Mouse (Mus musculus): ENCODE results near the gene Naa10. TPM values are rescaled to one million over a fixed set of nuclear protein-coding genes. Genes with fewer than 3 reads are reported as not detected.

The Naa10 gene
- 66.2 TPM for polyA plus RNA-seq (2014; fragmentation: Illumina TruSeq; extraction: RNeasy Lipid Tissue Mini Kit (QIAGEN cat#74804); ENCODE audit: low read depth, low replicate concordance)

DNA sequence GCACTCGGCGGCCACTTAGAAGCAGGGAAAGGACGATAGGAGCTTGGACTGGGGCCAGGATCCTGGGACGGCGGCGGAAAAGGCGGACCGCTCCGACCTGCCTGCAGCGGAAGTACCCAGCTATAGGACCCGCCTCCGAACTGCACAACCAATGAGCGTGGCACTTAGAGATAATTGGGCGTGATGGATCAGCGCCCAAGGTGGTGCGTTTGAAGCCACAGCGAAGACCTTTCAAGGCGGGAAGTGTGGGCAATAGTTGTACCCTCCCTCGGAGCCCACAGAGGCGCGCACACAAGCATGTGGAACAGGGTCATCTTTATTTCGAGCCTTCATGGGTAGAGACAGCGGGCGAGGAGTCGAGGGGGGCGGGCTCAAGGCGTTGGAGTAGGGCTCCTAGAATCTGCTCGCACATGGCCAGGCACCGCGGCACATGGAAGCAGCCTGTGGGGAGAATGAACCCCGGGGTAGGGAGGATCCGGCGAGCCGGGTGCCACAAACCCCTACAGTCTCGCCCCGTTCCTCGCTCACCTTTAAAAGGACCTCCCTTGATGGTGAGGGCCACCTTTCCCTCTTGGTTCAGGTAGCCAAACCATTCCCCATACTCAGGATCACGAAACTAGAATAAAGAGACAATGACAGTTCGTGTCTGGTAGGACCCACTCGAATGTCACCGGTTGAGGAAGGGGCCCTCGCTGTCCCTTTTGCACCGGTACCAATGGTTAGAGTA lies at the start of gene Naa10, which contains the start of gene Arhgap4:
Naa10 (minus strand) TSS at position 122 of the 727 bp plus-strand sequence.
Arhgap4 (minus strand) TSS at position 48 of the 727 bp plus-strand sequence.

DNA sequence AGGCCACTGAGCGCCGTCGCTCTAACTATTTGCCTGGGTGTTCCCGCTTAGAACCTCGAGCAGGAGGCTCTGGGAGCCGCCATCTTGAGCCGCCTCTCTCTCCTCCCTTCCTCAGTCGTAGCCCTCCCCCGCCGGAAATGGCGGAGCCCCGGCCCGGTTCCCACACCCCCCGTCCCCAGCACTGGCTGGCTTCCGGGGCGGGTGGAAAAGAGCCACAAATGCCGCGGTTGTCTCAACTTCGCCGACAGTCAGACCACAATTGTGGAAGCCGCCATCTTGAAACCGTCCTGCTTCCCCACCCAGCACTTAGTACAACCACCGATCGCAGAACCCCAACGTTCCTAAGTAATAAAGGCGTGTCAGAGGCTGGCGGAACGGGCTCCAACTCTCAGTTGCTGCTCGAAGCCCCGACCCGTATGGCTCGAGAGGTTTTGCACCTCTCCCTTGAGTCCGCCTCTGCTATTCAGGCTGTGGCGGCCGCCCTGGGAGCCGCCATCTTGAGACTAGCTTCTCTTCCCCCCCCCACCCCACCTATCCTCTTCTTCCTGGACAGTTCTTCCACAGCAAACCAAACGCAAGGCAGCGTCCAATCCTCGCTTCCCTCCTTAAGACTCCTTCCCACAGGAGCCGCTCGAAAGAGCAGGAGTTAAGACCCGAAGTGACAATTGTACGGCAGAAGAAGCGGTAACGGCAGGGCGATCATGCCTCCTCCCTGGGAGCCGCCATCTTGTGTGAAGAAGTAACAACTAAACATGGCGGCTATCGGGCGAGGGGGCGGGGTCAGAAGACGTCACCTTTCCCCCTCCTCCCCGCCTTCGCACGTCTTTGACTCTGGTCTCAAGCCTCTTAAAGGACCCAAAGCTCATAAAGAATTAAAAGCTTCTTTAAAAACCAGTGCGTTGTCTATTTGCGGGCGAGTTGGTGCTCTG lies 44.8 kb upstream of the Naa10 start, which contains the start of gene Hcfc1:
Hcfc1 (minus strand) TSS at position 110 of the 929 bp plus-strand sequence.

DNA sequence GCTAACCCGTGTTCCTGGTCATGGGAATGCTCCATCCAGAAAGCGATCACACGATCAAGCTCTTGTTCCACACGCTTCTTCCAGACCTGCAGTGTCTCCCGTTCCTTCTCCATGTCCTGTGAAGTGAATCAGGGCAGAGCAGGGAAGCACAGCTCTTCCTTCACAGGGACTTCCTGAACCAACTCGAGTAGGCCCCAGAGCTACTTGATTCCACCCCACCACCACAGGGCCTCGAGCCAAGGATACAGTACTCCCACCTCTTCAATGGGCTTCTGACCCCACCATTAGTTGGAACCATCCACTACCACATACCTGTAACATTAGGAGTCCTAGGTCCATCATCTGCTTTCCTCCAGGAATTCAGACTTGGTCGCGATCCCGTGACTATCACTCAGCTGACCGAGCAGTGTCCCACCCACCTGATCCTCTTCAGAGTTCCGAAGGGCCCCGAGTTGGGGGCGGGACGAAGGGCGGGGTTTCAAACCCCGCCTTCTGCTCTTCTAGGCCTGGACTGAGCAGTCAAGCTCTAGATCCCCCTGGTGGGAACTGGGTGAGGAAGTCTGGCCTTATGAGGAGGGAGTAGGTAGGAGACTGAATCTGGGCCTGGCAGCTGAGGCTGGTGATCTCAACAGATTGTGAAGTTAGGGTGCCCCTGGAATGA lies 8.8 kb upstream of the Naa10 start, which contains the start of gene Renbp:
Renbp (minus strand) TSS at position 449 of the 661 bp plus-strand sequence.

DNA sequence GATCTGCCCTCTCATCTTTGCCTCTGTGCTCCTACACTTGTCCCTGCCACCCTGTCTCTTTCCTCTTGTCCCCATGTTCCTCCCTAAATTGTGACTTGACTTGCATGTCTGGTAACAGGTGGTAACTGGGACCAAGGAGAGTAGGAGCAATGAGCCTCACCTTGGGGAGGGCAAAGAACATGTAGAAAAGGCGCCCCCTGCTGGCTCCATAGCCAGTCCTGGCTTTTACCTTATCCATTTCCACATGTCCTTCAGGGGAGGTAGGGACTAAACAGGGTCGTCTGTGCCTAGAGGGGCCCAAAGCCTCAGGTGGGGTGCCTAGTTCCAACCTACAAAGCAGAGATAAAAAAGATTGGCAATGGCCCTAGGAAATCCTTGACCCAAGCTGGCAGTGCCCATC lies 26.0 kb downstream of the Naa10 start, which contains the start of gene L1cam:
L1cam (minus strand) TSS at position 387 of the 400 bp plus-strand sequence.

GRCm38 (mm10) chrX:73891551-73892152 lies 30.1 kb downstream of the Naa10 start, which contains the start of gene Avpr2:
Gene Avpr2 (plus strand): TSS chrX:73892102.

Other genes with a start within 250 kb of the Naa10 start
- gene Slc6a8, start 248.8 kb downstream of the Naa10 start, polyA plus RNA-seq (2014; fragmentation: Illumina TruSeq; extraction: RNeasy Lipid Tissue Mini Kit (QIAGEN cat#74804); ENCODE audit: low read depth, low replicate concordance), result 174 TPM
- gene Bcap31, start 205.8 kb downstream of the Naa10 start, polyA plus RNA-seq (2014; fragmentation: Illumina TruSeq; extraction: RNeasy Lipid Tissue Mini Kit (QIAGEN cat#74804); ENCODE audit: low read depth, low replicate concordance), result 79.9 TPM
- gene Abcd1, start 205.3 kb downstream of the Naa10 start, polyA plus RNA-seq (2014; fragmentation: Illumina TruSeq; extraction: RNeasy Lipid Tissue Mini Kit (QIAGEN cat#74804); ENCODE audit: low read depth, low replicate concordance), result 23.0 TPM
- 3.2 TPM for gene Plxnb3, start 164.9 kb downstream of the Naa10 start, polyA plus RNA-seq (2014; fragmentation: Illumina TruSeq; extraction: RNeasy Lipid Tissue Mini Kit (QIAGEN cat#74804); ENCODE audit: low read depth, low replicate concordance)
- 40.2 TPM for gene Srpk3, start 147.5 kb downstream of the Naa10 start, polyA plus RNA-seq (2014; fragmentation: Illumina TruSeq; extraction: RNeasy Lipid Tissue Mini Kit (QIAGEN cat#74804); ENCODE audit: low read depth, low replicate concordance)
- gene Idh3g, start 135.0 kb downstream of the Naa10 start, polyA plus RNA-seq (2014; fragmentation: Illumina TruSeq; extraction: RNeasy Lipid Tissue Mini Kit (QIAGEN cat#74804); ENCODE audit: low read depth, low replicate concordance), result 838 TPM
- gene Ssr4, start 134.9 kb downstream of the Naa10 start, polyA plus RNA-seq (2014; fragmentation: Illumina TruSeq; extraction: RNeasy Lipid Tissue Mini Kit (QIAGEN cat#74804); ENCODE audit: low read depth, low replicate concordance), result 99.4 TPM
- 1.2 TPM for gene Pdzd4, start 97.0 kb downstream of the Naa10 start, polyA plus RNA-seq (2014; fragmentation: Illumina TruSeq; extraction: RNeasy Lipid Tissue Mini Kit (QIAGEN cat#74804); ENCODE audit: low read depth, low replicate concordance)
- not detected for gene Avpr2, start 29.8 kb downstream of the Naa10 start, polyA plus RNA-seq (2014; fragmentation: Illumina TruSeq; extraction: RNeasy Lipid Tissue Mini Kit (QIAGEN cat#74804); ENCODE audit: low read depth, low replicate concordance)
- 2.0 TPM for gene L1cam, start 25.8 kb downstream of the Naa10 start, polyA plus RNA-seq (2014; fragmentation: Illumina TruSeq; extraction: RNeasy Lipid Tissue Mini Kit (QIAGEN cat#74804); ENCODE audit: low read depth, low replicate concordance)
- gene Arhgap4, start 74 bp downstream of the Naa10 start, polyA plus RNA-seq (2014; fragmentation: Illumina TruSeq; extraction: RNeasy Lipid Tissue Mini Kit (QIAGEN cat#74804); ENCODE audit: low read depth, low replicate concordance), result 1.8 TPM
- 5.6 TPM for gene Renbp, start 8.9 kb upstream of the Naa10 start, polyA plus RNA-seq (2014; fragmentation: Illumina TruSeq; extraction: RNeasy Lipid Tissue Mini Kit (QIAGEN cat#74804); ENCODE audit: low read depth, low replicate concordance)
- gene Hcfc1, start 44.4 kb upstream of the Naa10 start, polyA plus RNA-seq (2014; fragmentation: Illumina TruSeq; extraction: RNeasy Lipid Tissue Mini Kit (QIAGEN cat#74804); ENCODE audit: low read depth, low replicate concordance), result 32.9 TPM
- 71.6 TPM for gene Irak1, start 102.0 kb upstream of the Naa10 start, polyA plus RNA-seq (2014; fragmentation: Illumina TruSeq; extraction: RNeasy Lipid Tissue Mini Kit (QIAGEN cat#74804); ENCODE audit: low read depth, low replicate concordance)
- not detected for gene Opn1mw, start 205.5 kb upstream of the Naa10 start, polyA plus RNA-seq (2014; fragmentation: Illumina TruSeq; extraction: RNeasy Lipid Tissue Mini Kit (QIAGEN cat#74804); ENCODE audit: low read depth, low replicate concordance)
- gene Mecp2, start 213.4 kb upstream of the Naa10 start, polyA plus RNA-seq (2014; fragmentation: Illumina TruSeq; extraction: RNeasy Lipid Tissue Mini Kit (QIAGEN cat#74804); ENCODE audit: low read depth, low replicate concordance), result 20.1 TPM
- not detected for gene Tex28, start 245.9 kb upstream of the Naa10 start, polyA plus RNA-seq (2014; fragmentation: Illumina TruSeq; extraction: RNeasy Lipid Tissue Mini Kit (QIAGEN cat#74804); ENCODE audit: low read depth, low replicate concordance)

Data from heart, adult 10 weeks (tissue).